Mouse (Mus musculus) MEL (cell line): ENCODE results near the gene Lama5. TPM values are rescaled to one million over a fixed set of nuclear protein-coding genes. Genes with fewer than 3 reads are reported as not detected.

Experiments
- DNase-seq: peaks from one replicate; pipeline ENCODE4 v3.0.0; 2011; ENCODE audit warnings: low read depth, low spot score
- H3K27ac ChIP-seq: 2 replicates; pipeline ENCODE4 v1.5.1; 2012; ENCODE audit warnings: low read depth, mild to moderate bottlenecking, control low read depth, low read length, moderate library complexity; ENCODE audit not compliant: control insufficient read depth
- H3K27me3 ChIP-seq, 2 experiments: fragments of 150-350 bp in 1 of 2; sonication (generic) in 1 of 2; 2 replicates each; pipeline ENCODE4 v1.6.1; 2012; ENCODE audit warnings: low read length in 2 of 2, mild to moderate bottlenecking in 2 of 2, improper control_type of control experiment in 1 of 2, moderate library complexity in 1 of 2; ENCODE audit not compliant: insufficient read depth in 2 of 2, control insufficient read depth in 1 of 2
- H3K36me3 ChIP-seq, 2 experiments: 2 replicates each; pipeline ENCODE4 v1.6.1; 2012 to 2014; ENCODE audit warnings: low read length in 2 of 2, improper control_type of control experiment in 1 of 2, inconsistent platforms in 1 of 2, mild to moderate bottlenecking in 1 of 2; ENCODE audit not compliant: insufficient read depth in 2 of 2, control insufficient read depth in 1 of 2
- H3K4me1 ChIP-seq, 2 experiments: fragments of 150-350 bp in 1 of 2; sonication (generic) in 1 of 2; 2 replicates each; pipeline ENCODE4 v1.6.1; 2012; ENCODE audit warnings: low read length in 2 of 2, improper control_type of control experiment in 1 of 2, mild to moderate bottlenecking in 1 of 2; ENCODE audit not compliant: insufficient read depth in 2 of 2, control insufficient read depth in 1 of 2
- H3K4me3 ChIP-seq, 2 experiments: fragments of 150-350 bp in 1 of 2; sonication (generic) in 1 of 2; 2 replicates each; pipeline ENCODE4 v1.5.1; 2012; ENCODE audit warnings: low read depth in 2 of 2, low read length in 2 of 2, mild to moderate bottlenecking in 2 of 2, moderate library complexity in 2 of 2, control low read depth in 1 of 2, improper control_type of control experiment in 1 of 2; ENCODE audit not compliant: control insufficient read depth in 1 of 2, insufficient read depth in 1 of 2
- H3K79me2 ChIP-seq: 2 replicates; pipeline ENCODE4 v1.6.1; 2012; ENCODE audit warnings: mild to moderate bottlenecking, low read length, moderate library complexity; ENCODE audit not compliant: control insufficient read depth, poor library complexity, insufficient read depth
- H3K9ac ChIP-seq: 2 replicates; pipeline ENCODE4 v1.6.1; 2012; ENCODE audit warnings: low read depth, mild to moderate bottlenecking, control low read depth, low read length, moderate library complexity; ENCODE audit not compliant: control insufficient read depth, poor library complexity, severe bottlenecking
- H3K9me3 ChIP-seq: fragments of 150-350 bp; sonication (generic); replicated peaks from 2 replicates; pipeline ENCODE4 v1.6.1; 2012; ENCODE audit warnings: mild to moderate bottlenecking, low read length, improper control_type of control experiment, moderate library complexity; ENCODE audit not compliant: insufficient read depth
- BHLHE40 ChIP-seq: IDR thresholded peaks from 2 replicates; pipeline ENCODE4 v1.6.1; 2012; ENCODE audit warnings: low read depth, mild to moderate bottlenecking, inconsistent platforms, low read length, improper control_type of control experiment, borderline replicate concordance
- E2F4 ChIP-seq: IDR thresholded peaks from 2 replicates; pipeline ENCODE4 v1.6.1; 2011; ENCODE audit warnings: low read depth, low read length, improper control_type of control experiment, borderline replicate concordance
- EP300 ChIP-seq, 2 experiments: IDR thresholded peaks; 2 replicates each; pipeline ENCODE4 v1.6.1; 2011; ENCODE audit warnings: improper control_type of control experiment in 2 of 2, low read length in 2 of 2, low read depth in 1 of 2, mild to moderate bottlenecking in 1 of 2
- ETS1 ChIP-seq: IDR thresholded peaks from 2 replicates; pipeline ENCODE4 v1.6.1; 2012; ENCODE audit warnings: low read depth, mild to moderate bottlenecking, inconsistent platforms, low read length, improper control_type of control experiment, moderate library complexity
- GATA1 ChIP-seq: IDR thresholded peaks from 2 replicates; pipeline ENCODE4 v1.6.1; 2011; ENCODE audit warnings: low read depth, low read length, improper control_type of control experiment
- HCFC1 ChIP-seq: IDR thresholded peaks from 2 replicates; pipeline ENCODE4 v1.6.1; 2012; ENCODE audit warnings: low read depth, mild to moderate bottlenecking, inconsistent platforms, low read length, improper control_type of control experiment, moderate library complexity
- KAT2A ChIP-seq: conservative IDR thresholded peaks from 2 replicates; pipeline ENCODE4 v1.6.1; 2012; ENCODE audit warnings: low read depth, low read length, improper control_type of control experiment, inconsistent platforms
- MYB ChIP-seq: IDR thresholded peaks from 2 replicates; pipeline ENCODE4 v1.6.1; 2011; ENCODE audit warnings: mild to moderate bottlenecking, low read depth, low read length, improper control_type of control experiment
- MYC ChIP-seq: IDR thresholded peaks from 2 replicates; pipeline ENCODE4 v1.6.1; 2011; ENCODE audit warnings: low read depth, mild to moderate bottlenecking, low read length, improper control_type of control experiment, moderate library complexity
- NELFE ChIP-seq: IDR thresholded peaks from 2 replicates; pipeline ENCODE4 v1.6.1; 2011; ENCODE audit warnings: low read depth, low read length, improper control_type of control experiment
- RAD21 ChIP-seq: IDR thresholded peaks from 2 replicates; pipeline ENCODE4 v1.6.1; 2011; ENCODE audit warnings: mild to moderate bottlenecking, low read depth, low read length, improper control_type of control experiment
- SIN3A ChIP-seq: IDR thresholded peaks from 2 replicates; pipeline ENCODE4 v1.6.1; 2012; ENCODE audit warnings: low read length, improper control_type of control experiment, inconsistent platforms
- UBTF ChIP-seq: IDR thresholded peaks from 2 replicates; pipeline ENCODE4 v1.6.1; 2012; ENCODE audit warnings: low read depth, mild to moderate bottlenecking, inconsistent platforms, low read length, improper control_type of control experiment, moderate library complexity, borderline replicate concordance; ENCODE audit not compliant: insufficient read depth
- USF1 ChIP-seq: IDR thresholded peaks from 2 replicates; pipeline ENCODE4 v1.6.1; 2014; ENCODE audit warnings: low read depth, mild to moderate bottlenecking, inconsistent platforms, low read length, improper control_type of control experiment, moderate library complexity
- ZKSCAN1 ChIP-seq: IDR thresholded peaks from 2 replicates; pipeline ENCODE4 v1.6.1; 2012; ENCODE audit warnings: low read depth, mild to moderate bottlenecking, inconsistent platforms, low read length, improper control_type of control experiment, moderate library complexity
- ZMIZ1 ChIP-seq: IDR thresholded peaks from 2 replicates; pipeline ENCODE4 v1.6.1; 2012; ENCODE audit warnings: low read depth, mild to moderate bottlenecking, inconsistent platforms, low read length, improper control_type of control experiment, moderate library complexity
- polyA plus RNA-seq, 2 experiments: library from polyadenylated mRNA; stranded (reverse) in 1 of 2; unstranded in 1 of 2; fragments of >175 nt in 1 of 2; fragments of >200 nt in 1 of 2; gene quantifications; 2 replicates each; pipeline versions ENCODE4 v1.2.1 to v1.2.4; 2012; ENCODE audit warnings: low replicate concordance in 2 of 2, low read depth in 1 of 2; ENCODE audit not compliant: insufficient read length in 2 of 2, insufficient read depth in 1 of 2, missing spikeins in 1 of 2
- total RNA-seq: library from RNA; depleted of rRNA; stranded (reverse); fragments of 300-350 nt; gene quantifications from 2 replicates; pipeline ENCODE4 v1.2.3, GENCODE M21; 2012

Gene Lama5
- total and polyA plus RNA-seq, 3 experiments = 6.1 to 14.6 TPM; not detected in 1

GRCm38 (mm10) chr2:180222250-180222649 lies 3.4 kb downstream of the Lama5 start:
- Histone ChIP-seq H3K36me3 (no peaks in the 10 kb centered on the region; a peak in 1 of 4 replicates), H3K27me3 (no peaks in the 10 kb centered on the region), H3K9ac (no peak overlapping the region), H3K4me1 (peaks cover 0 to 17% of the 10 kb centered on the region in 2 experiments; a peak in 1 of 4 replicates), H3K27ac (no peak overlapping the region), H3K79me2 (peaks cover 1% of the 10 kb centered on the region; the same call in 1 of the 2 replicates), H3K9me3 (no peaks in the 10 kb centered on the region), H3K4me3 (no peak overlapping the region)
- DNase-seq = no peak
- TF ChIP-seq ZMIZ1 (no peak), SIN3A (no peak), UBTF (no peak), USF1 (no peak), RAD21 (no peak), NELFE (no peak), MYB (no peak), EP300 (IDR thresholded peaks at IDR 0.05; ENCODE audit: low read depth in 1 of 2, low read length in 2 of 2) (no peak), ETS1 (no peak)

- no peak overlapping the region for H3K4me3 ChIP-seq
- TF ChIP-seq GATA1 (no peak), MYC (no peak), ETS1 (no peak), E2F4 (no peak)
Observed at GRCm38 (mm10) chr2:180221051-180221450, 4.6 kb downstream of the Lama5 start.

GRCm38 (mm10) chr2:180220165-180220564 lies 5.5 kb downstream of the Lama5 start:
- Histone ChIP-seq H3K9ac (no peak overlapping the region), H3K9me3 (no peaks in the 10 kb centered on the region), H3K4me1 (peaks cover 0 to 9% of the 10 kb centered on the region in 2 experiments; a peak in 1 of 4 replicates), H3K36me3 (no peaks in the 10 kb centered on the region; a peak in 1 of 4 replicates), H3K27me3 (no peaks in the 10 kb centered on the region), H3K79me2 (peaks cover 1% of the 10 kb centered on the region; the same call in 1 of the 2 replicates), H3K4me3 (no peak overlapping the region), H3K27ac (no peak overlapping the region)
- TF ChIP-seq BHLHE40 = no peak
- TF ChIP-seq ZMIZ1 = no peak
- TF ChIP-seq KAT2A = no peak
- no peak for TF ChIP-seq ZKSCAN1
- TF ChIP-seq HCFC1 = no peak
- no peak for TF ChIP-seq RAD21
- TF ChIP-seq GATA1 = no peak
- DNase-seq = no peak

More at GRCm38 (mm10) chr2:180221051-180221450, 4.6 kb downstream of the Lama5 start:
- Histone ChIP-seq H3K4me1 (peaks cover 0 to 9% of the 10 kb centered on the region in 2 experiments; a peak in 1 of 4 replicates), H3K9me3 (no peaks in the 10 kb centered on the region), H3K36me3 (no peaks in the 10 kb centered on the region; a peak in 1 of 4 replicates), H3K27ac (no peak overlapping the region), H3K27me3 (no peaks in the 10 kb centered on the region), H3K79me2 (peaks cover 1% of the 10 kb centered on the region; the same call in 1 of the 2 replicates), H3K9ac (no peak overlapping the region)
- no peak for DNase-seq
